Mouse (Mus musculus) frontal cortex, postnatal 14 days (tissue): ENCODE measurements around the gene Gm6370.
"Not testable (repeated sequence)": the region's sequence is repeated elsewhere in the genome, so short reads cannot be mapped to it uniquely, and the experiment has no call there.

Source experiments
- DNase-seq, 2 experiments: peaks; one replicate each; pipeline ENCODE4 v3.0.0; 2022; ENCODE audit warnings: low spot score in 2 of 2

Gene Gm6370

GRCm38 (mm10) chr5:146491063-146491462 is at the start of gene Gm6370:
Gene Gm6370 (plus strand): TSS chr5:146491363.
- DNase-seq = not testable (repeated sequence)

GRCm38 (mm10) chr5:146442767-146443166 is 48.4 kb upstream of the Gm6370 start:
- DNase-seq = no peak

- DNase-seq = no peak
Observed at GRCm38 (mm10) chr5:146446633-146447032, 44.5 kb upstream of the Gm6370 start.

DNA sequence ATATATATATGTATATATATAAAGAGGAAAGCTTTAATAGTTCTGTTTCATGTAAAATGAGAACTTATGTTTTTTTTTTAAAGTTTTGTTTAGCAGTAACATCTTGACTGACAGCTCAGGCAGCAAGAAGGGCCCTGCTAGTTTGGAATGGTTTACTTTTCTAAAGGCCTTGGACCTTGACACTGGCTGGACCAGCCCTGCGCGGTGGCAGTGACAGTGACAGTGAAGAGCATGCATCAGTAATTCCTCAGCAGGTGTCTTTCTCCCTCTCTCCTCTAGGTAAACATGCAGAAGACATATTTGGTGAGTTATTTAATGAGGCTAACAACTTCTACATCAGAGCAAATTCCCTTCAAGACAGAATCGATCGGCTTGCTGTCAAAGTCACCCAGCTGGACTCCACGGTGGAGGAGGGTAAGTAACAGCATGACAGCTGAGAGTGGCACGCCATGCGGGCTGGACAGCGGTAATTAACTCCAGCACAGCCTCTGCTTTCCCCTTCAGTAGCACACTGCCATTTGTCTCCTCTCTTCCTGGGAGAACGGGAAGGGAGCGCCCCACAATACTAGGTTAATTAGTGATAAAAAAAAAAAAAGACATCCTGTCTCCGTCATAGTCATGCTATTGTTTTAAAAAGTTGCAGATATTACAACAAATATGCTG is 39.4 kb upstream of the Gm6370 start:
- DNase-seq = no peak

GRCm38 (mm10) chr5:146453556-146453955 is 37.6 kb upstream of the Gm6370 start:
- no peak for DNase-seq

DNA sequence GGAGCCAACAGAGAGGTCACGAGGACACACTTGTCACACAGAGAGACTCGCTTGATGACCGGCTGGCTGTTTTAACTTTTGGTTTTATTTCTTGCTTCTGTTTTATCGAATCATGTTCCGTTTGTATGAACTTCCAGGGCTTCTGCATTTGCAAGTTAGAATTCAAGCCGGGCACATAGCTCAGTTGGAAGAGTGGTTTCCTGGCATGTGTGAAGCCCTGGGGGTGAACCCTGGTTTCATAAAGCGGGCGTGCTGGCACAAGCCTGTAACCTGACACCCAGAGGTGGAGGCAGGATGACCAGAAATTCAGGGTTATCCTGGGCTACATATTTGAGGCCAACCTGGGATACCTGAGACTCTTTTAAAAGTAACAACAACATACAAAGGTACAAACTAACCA is 29.6 kb upstream of the Gm6370 start:
- no peak for DNase-seq

- DNase-seq = no peak
Observed at GRCm38 (mm10) chr5:146466663-146467062, 24.5 kb upstream of the Gm6370 start.

- no peak for DNase-seq
Observed at GRCm38 (mm10) chr5:146468311-146468710, 22.9 kb upstream of the Gm6370 start.

- DNase-seq = no peak
Observed at GRCm38 (mm10) chr5:146470821-146471220, 20.3 kb upstream of the Gm6370 start.

- no peak for DNase-seq
Observed at GRCm38 (mm10) chr5:146471311-146471710, 19.9 kb upstream of the Gm6370 start.

DNA sequence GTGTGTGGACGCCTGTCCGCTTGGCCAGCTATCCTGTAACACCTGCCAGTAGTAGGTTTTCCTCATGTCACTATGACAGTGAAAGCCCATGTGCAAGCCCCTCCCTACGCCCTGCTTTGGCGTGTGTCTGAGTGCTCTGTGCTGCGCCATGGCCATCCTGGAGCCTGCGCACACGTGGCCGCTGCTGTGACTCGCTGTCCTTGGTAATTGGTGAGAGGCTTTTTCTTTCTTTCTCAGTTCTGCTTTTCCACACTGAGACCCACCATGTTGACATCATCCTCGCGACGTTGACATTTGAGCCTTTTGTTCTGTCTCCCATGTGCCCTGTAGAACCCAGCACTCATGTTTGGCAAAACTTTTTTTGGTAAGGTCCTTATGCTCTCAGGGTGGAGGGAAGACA is 19.3 kb upstream of the Gm6370 start:
- no peak for DNase-seq

GRCm38 (mm10) chr5:146479564-146479963 is 11.6 kb upstream of the Gm6370 start:
- peak in 1 of 2 experiments; percentile 53 for DNase-seq

- DNase-seq = not testable (repeated sequence)
Observed at GRCm38 (mm10) chr5:146481665-146482064, 9.5 kb upstream of the Gm6370 start, which contains the start of gene Gm6408. Gene Gm6408 (plus strand): TSS chr5:146481965.

- DNase-seq = peak in 1 of 2 experiments; percentile 46
Observed at GRCm38 (mm10) chr5:146488959-146489358, 2.2 kb upstream of the Gm6370 start.

GRCm38 (mm10) chr5:146502099-146502498 is 10.9 kb downstream of the Gm6370 start, which contains the start of gene 4930449I24Rik:
Gene 4930449I24Rik (plus strand): TSS chr5:146502399.
- not testable (repeated sequence) for DNase-seq

DNA sequence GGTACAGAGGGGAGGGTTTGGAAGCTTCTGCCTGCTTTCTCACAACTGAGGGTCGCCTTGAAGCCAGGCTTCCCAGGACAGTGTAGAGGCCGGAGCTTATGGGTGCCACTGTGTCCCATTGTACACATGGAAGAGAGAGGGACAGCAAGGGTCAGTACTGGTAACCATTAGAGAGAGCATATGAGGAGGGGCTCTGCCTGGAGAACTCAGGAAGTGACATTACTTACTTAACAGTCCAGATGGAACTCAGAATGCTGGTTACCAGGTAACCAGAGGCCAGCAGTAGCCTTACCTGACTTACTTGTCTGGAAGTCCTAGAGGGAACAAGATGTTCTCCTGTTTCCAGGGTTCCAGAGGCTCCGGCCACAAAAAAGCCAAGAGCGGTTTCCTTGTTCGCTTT is 22.7 kb downstream of the Gm6370 start, which contains the start of gene Gm3402:
Gm3402 (plus strand) TSS at position 301 of the 400 bp plus-strand sequence.
- not testable (repeated sequence) for DNase-seq

DNA sequence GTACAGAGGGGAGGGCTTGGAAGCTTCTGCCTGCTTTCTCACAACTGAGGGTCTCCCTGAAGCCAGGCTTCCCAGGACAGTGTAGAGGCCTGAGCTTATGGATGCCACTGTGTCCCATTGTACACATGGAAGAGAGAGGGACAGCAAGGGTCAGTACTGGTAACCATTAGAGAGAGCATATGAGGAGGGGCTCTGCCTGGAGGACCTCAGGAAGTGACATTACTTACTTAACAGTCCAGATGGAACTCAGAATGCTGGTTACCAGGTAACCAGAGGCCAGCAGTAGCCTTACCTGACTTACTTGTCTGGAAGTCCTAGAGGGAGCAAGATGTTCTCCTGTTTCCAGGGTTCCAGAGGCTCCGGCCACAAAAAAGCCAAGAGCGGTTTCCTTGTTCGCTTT is 34.3 kb downstream of the Gm6370 start, which contains the start of gene Gm3404:
Gm3404 (plus strand) TSS at position 301 of the 400 bp plus-strand sequence.
- not testable (repeated sequence) for DNase-seq

DNA sequence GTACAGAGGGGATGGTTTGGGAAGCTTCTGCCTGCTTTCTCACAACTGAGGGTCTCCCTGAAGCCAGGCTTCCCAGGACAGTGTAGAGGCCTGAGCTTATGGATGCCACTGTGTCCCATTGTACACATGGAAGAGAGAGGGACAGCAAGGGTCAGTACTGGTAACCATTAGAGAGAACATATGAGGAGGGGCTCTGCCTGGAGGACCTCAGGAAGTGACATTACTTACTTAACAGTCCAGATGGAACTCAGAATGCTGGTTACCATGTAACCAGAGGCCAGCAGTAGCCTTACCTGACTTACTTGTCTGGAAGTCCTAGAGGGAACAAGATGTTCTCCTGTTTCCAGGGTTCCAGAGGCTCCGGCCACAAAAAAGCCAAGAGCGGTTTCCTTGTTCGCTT is 46.2 kb downstream of the Gm6370 start, which contains the start of gene Gm3409:
Gm3409 (plus strand) TSS at position 301 of the 400 bp plus-strand sequence.
- not testable (repeated sequence) for DNase-seq
